Mouse (Mus musculus) stomach, postnatal 0 days (tissue): Measurements from ENCODE around the gene Gm21541.
"Not testable (repeated sequence)": the region's sequence is repeated elsewhere in the genome, so short reads cannot be mapped to it uniquely, and the experiment has no call there.

Source experiments
- CTCF ChIP-seq: IDR thresholded peaks from 2 replicates; pipeline ENCODE4 v1.5.1; 2016; ENCODE audit warnings: antibody characterized with exemption, low read depth, mild to moderate bottlenecking, moderate library complexity
- EP300 ChIP-seq: optimal IDR thresholded peaks from 2 replicates; pipeline ENCODE3; 2016; ENCODE audit warnings: antibody characterized with exemption

- TF ChIP-seq CTCF, EP300: not testable (repeated sequence)
Measured at GRCm38 (mm10) chr4:41903310-41903709, at the start of gene Gm21541.
